Mouse (Mus musculus): Measurements from ENCODE around the gene Sod3. TPM values are rescaled to one million over a fixed set of nuclear protein-coding genes. Genes with fewer than 3 reads are reported as not detected.

The Sod3 gene
- polyA plus RNA-seq, 1 experiment from 2014 or later = 3.6 TPM

GRCm38 (mm10) chr5:52358120-52358519 is 5.5 kb upstream of the Sod3 start:
- no peak overlapping the region for H3K4me3 ChIP-seq
- 93% methylated on average over 6 of the region's 6 CpGs for WGBS
- no peaks in the 10 kb centered on the region for H3K9me3 ChIP-seq
- no peaks in the 10 kb centered on the region for H3K27me3 ChIP-seq
- H3K27ac ChIP-seq (replicated peaks) = no peak overlapping the region
- H3K4me1 ChIP-seq (replicated peaks) = peaks cover 10% of the 10 kb centered on the region; the same call in 1 of the 2 replicates
- no peak for ATAC-seq (ENCODE audit: low FRiP score, low read depth)
- no peak overlapping the region for H3K4me2 ChIP-seq
- H3K36me3 ChIP-seq = no peaks in the 10 kb centered on the region
- no peak overlapping the region for H3K9ac ChIP-seq

GRCm38 (mm10) chr5:52360286-52361049 is 3.1 kb upstream of the Sod3 start:
- H3K4me3 ChIP-seq = no peak overlapping the region
- H3K36me3 ChIP-seq = no peaks in the 10 kb centered on the region
- H3K27me3 ChIP-seq = no peaks in the 10 kb centered on the region
- 0 out of 2 replicates have a peak, but pooled peaks have one; percentile 21 for ATAC-seq (ENCODE audit: low FRiP score, low read depth)
- H3K27ac ChIP-seq (replicated peaks) = no peak overlapping the region
- 55% methylated on average over 21 of the region's 21 CpGs for WGBS
- no peak overlapping the region for H3K9ac ChIP-seq
- peak overlapping the region; percentile 4 for H3K4me2 ChIP-seq
- H3K9me3 ChIP-seq = no peaks in the 10 kb centered on the region
- peaks cover 18% of the 10 kb centered on the region for H3K4me1 ChIP-seq (replicated peaks)

- no peak overlapping the region for H3K4me3 ChIP-seq
- H3K4me2 ChIP-seq = no peak overlapping the region
- H3K4me1 ChIP-seq (replicated peaks) = peaks cover 18% of the 10 kb centered on the region
- ATAC-seq (ENCODE audit: low FRiP score, low read depth) = 0 out of 2 replicates have a peak, but pooled peaks have one; percentile 51
- H3K36me3 ChIP-seq = no peaks in the 10 kb centered on the region
- H3K27me3 ChIP-seq = no peaks in the 10 kb centered on the region
- H3K9me3 ChIP-seq = no peaks in the 10 kb centered on the region
- no peak overlapping the region for H3K9ac ChIP-seq
- H3K27ac ChIP-seq (replicated peaks) = no peak overlapping the region
- 52% methylated on average over 6 of the region's 6 CpGs for WGBS
Measured at GRCm38 (mm10) chr5:52362776-52363467, 669 bp upstream of the Sod3 start.

- 55% methylated on average over 5 of the region's 5 CpGs for WGBS
- ATAC-seq (ENCODE audit: low FRiP score, low read depth) = no peak
- no peak overlapping the region for H3K4me3 ChIP-seq
- no peak overlapping the region for H3K27ac ChIP-seq (replicated peaks)
- no peak overlapping the region for H3K4me2 ChIP-seq
- no peak overlapping the region for H3K9ac ChIP-seq
- H3K9me3 ChIP-seq = no peaks in the 10 kb centered on the region
- peaks cover 24% of the 10 kb centered on the region for H3K4me1 ChIP-seq (replicated peaks)
- no peaks in the 10 kb centered on the region for H3K27me3 ChIP-seq
- no peaks in the 10 kb centered on the region for H3K36me3 ChIP-seq
Measured at GRCm38 (mm10) chr5:52364521-52364920, 930 bp downstream of the Sod3 start.

- whole genome bisulfite sequencing = 93% methylated on average over 5 of the region's 5 CpGs
- Histone ChIP-seq H3K4me1 (replicated peaks) (peaks cover 17% of the 10 kb centered on the region), H3K27ac (replicated peaks) (no peak overlapping the region), H3K9ac (no peak overlapping the region), H3K27me3 (no peaks in the 10 kb centered on the region), H3K9me3 (no peaks in the 10 kb centered on the region), H3K4me2 (no peak overlapping the region), H3K4me3 (no peak overlapping the region), H3K36me3 (no peaks in the 10 kb centered on the region)
- ATAC-seq (ENCODE audit: low FRiP score, low read depth) = no peak
Measured at GRCm38 (mm10) chr5:52365930-52366329, 2.3 kb downstream of the Sod3 start.

GRCm38 (mm10) chr5:52366661-52367060 is 3.1 kb downstream of the Sod3 start:
- Histone ChIP-seq H3K4me2 (no peak overlapping the region), H3K4me1 (replicated peaks) (peaks cover 17% of the 10 kb centered on the region), H3K27me3 (no peaks in the 10 kb centered on the region), H3K4me3 (no peak overlapping the region), H3K9ac (no peak overlapping the region), H3K9me3 (no peaks in the 10 kb centered on the region), H3K27ac (replicated peaks) (no peak overlapping the region), H3K36me3 (no peaks in the 10 kb centered on the region)
- no peak for ATAC-seq (ENCODE audit: low FRiP score, low read depth)
- 94% methylated on average over 2 of the region's 2 CpGs for WGBS

GRCm38 (mm10) chr5:52367866-52368840 is 4.6 kb downstream of the Sod3 start:
- 53% methylated on average over 62 of the region's 63 CpGs for WGBS
- peaks cover 14% of the 10 kb centered on the region for H3K4me1 ChIP-seq (replicated peaks)
- no peak overlapping the region for H3K9ac ChIP-seq
- no peaks in the 10 kb centered on the region for H3K27me3 ChIP-seq
- peak; percentile 54; the same call in 1 of the 2 replicates for ATAC-seq (ENCODE audit: low FRiP score, low read depth)
- 0 out of 2 replicates have a peak overlapping the region, but pooled peaks have one; percentile 2 for H3K4me3 ChIP-seq
- H3K9me3 ChIP-seq = no peaks in the 10 kb centered on the region
- H3K4me2 ChIP-seq = peak overlapping the region; percentile 39
- no peak overlapping the region for H3K27ac ChIP-seq (replicated peaks)
- H3K36me3 ChIP-seq = no peaks in the 10 kb centered on the region

- Histone ChIP-seq H3K36me3 (no peaks in the 10 kb centered on the region), H3K4me2 (no peak overlapping the region), H3K27ac (replicated peaks) (no peak overlapping the region), H3K9ac (no peak overlapping the region), H3K27me3 (no peaks in the 10 kb centered on the region), H3K4me3 (no peak overlapping the region), H3K9me3 (no peaks in the 10 kb centered on the region), H3K4me1 (replicated peaks) (peaks cover 6% of the 10 kb centered on the region; the same call in 1 of the 2 replicates)
- no peak for ATAC-seq (ENCODE audit: low FRiP score, low read depth)
- 90% methylated on average over 6 of the region's 6 CpGs for WGBS
Measured at GRCm38 (mm10) chr5:52370901-52371300, 7.3 kb downstream of the Sod3 start.

- no peaks in the 10 kb centered on the region for H3K36me3 ChIP-seq
- ATAC-seq (ENCODE audit: low FRiP score, low read depth) = no peak
- H3K4me2 ChIP-seq = no peak overlapping the region
- no peak overlapping the region for H3K27ac ChIP-seq (replicated peaks)
- no peaks in the 10 kb centered on the region for H3K4me1 ChIP-seq (replicated peaks)
- no peak overlapping the region for H3K4me3 ChIP-seq
- H3K27me3 ChIP-seq = no peaks in the 10 kb centered on the region
- 76% methylated on average over 9 of the region's 9 CpGs for WGBS
- H3K9me3 ChIP-seq = no peaks in the 10 kb centered on the region
- no peak overlapping the region for H3K9ac ChIP-seq
Measured at GRCm38 (mm10) chr5:52375847-52376246, 12.3 kb downstream of the Sod3 start.

- no peaks in the 10 kb centered on the region for H3K36me3 ChIP-seq
- WGBS = 45% methylated on average over 8 of the region's 8 CpGs
Measured at GRCm38 (mm10) chr5:52382837-52383236, 19.2 kb downstream of the Sod3 start.

GRCm38 (mm10) chr5:52383748-52384147 is 20.2 kb downstream of the Sod3 start:
- Histone ChIP-seq H3K9ac (no peak overlapping the region), H3K4me1 (replicated peaks) (no peaks in the 10 kb centered on the region), H3K36me3 (no peaks in the 10 kb centered on the region), H3K27me3 (no peaks in the 10 kb centered on the region), H3K4me3 (no peak overlapping the region), H3K4me2 (no peak overlapping the region), H3K9me3 (no peaks in the 10 kb centered on the region), H3K27ac (replicated peaks) (no peak overlapping the region)
- 93% methylated on average over 5 of the region's 5 CpGs for WGBS
- no peak for ATAC-seq (ENCODE audit: low FRiP score, low read depth)

More at GRCm38 (mm10) chr5:52382837-52383236, 19.2 kb downstream of the Sod3 start:
- H3K4me1 ChIP-seq (replicated peaks) = no peaks in the 10 kb centered on the region
- H3K9me3 ChIP-seq = no peaks in the 10 kb centered on the region
- H3K9ac ChIP-seq = no peak overlapping the region
- H3K4me2 ChIP-seq = no peak overlapping the region
- no peaks in the 10 kb centered on the region for H3K27me3 ChIP-seq
- ATAC-seq (ENCODE audit: low FRiP score, low read depth) = no peak
- H3K27ac ChIP-seq (replicated peaks) = no peak overlapping the region
- no peak overlapping the region for H3K4me3 ChIP-seq

Measured in hindbrain, embryonic 15.5 days (tissue).